Mouse (Mus musculus) limb, embryonic 14.5 days (tissue): Measurements from ENCODE around the gene Mob3b. TPM values are rescaled to one million over a fixed set of nuclear protein-coding genes. Genes with fewer than 3 reads are reported as not detected.

ENCODE experiments used
- ATAC-seq: fragments of 200-750 bp; cut with Nextera tagmentation; 2 replicates; pipeline ENCODE4 v1.8.0; 2017; ENCODE audit warnings: low read depth, moderate number of reproducible peaks, moderate TSS enrichment; ENCODE audit not compliant: low FRiP score
- DNase-seq: peaks from one replicate; pipeline ENCODE4 v3.0.0-alpha.2; 2015; ENCODE audit warnings: low spot score
- H3K27ac ChIP-seq: fragments of 300-500 bp; sonication (generic); replicated peaks from 2 replicates; pipeline ENCODE4 v1.5.1; 2014; ENCODE audit warnings: low read depth, mild to moderate bottlenecking, low read length, moderate library complexity, mixed read lengths
- H3K27me3 ChIP-seq: fragments of 300-500 bp; sonication (generic); 2 replicates; pipeline ENCODE4 v1.6.1; 2014; ENCODE audit warnings: low read length, mixed read lengths; ENCODE audit not compliant: control insufficient read depth, insufficient read depth
- H3K36me3 ChIP-seq: fragments of 300-500 bp; sonication (generic); 2 replicates; pipeline ENCODE4 v1.6.1; 2014; ENCODE audit warnings: mild to moderate bottlenecking, low read length, moderate library complexity, mixed read lengths; ENCODE audit not compliant: control insufficient read depth, insufficient read depth
- H3K4me1 ChIP-seq: fragments of 300-500 bp; sonication (generic); 2 replicates; pipeline ENCODE4 v1.6.1; 2014; ENCODE audit warnings: antibody characterized with exemption, low read length, mixed read lengths; ENCODE audit not compliant: control insufficient read depth, insufficient read depth
- H3K4me2 ChIP-seq: fragments of 300-500 bp; sonication (generic); replicated peaks from 2 replicates; pipeline ENCODE4 v1.6.1; 2014; ENCODE audit warnings: low read depth, mild to moderate bottlenecking, low read length, moderate library complexity; ENCODE audit not compliant: severe bottlenecking
- H3K4me3 ChIP-seq: fragments of 300-500 bp; sonication (generic); replicated peaks from 2 replicates; pipeline ENCODE4 v1.5.1; 2014; ENCODE audit warnings: low read length
- H3K9ac ChIP-seq: fragments of 300-500 bp; sonication (generic); 2 replicates; pipeline ENCODE4 v1.6.1; 2014; ENCODE audit warnings: mild to moderate bottlenecking, low read depth, low read length, moderate library complexity; ENCODE audit not compliant: severe bottlenecking
- H3K9me3 ChIP-seq: fragments of 300-500 bp; sonication (generic); 2 replicates; pipeline ENCODE4 v1.6.1; 2016; ENCODE audit warnings: low read length; ENCODE audit not compliant: control insufficient read depth
- POLR2A ChIP-seq: fragments of 200-500 bp; IDR thresholded peaks from 2 replicates; pipeline ENCODE4 v1.8.0; 2012; ENCODE audit warnings: inconsistent platforms, mild to moderate bottlenecking, moderate library complexity, borderline replicate concordance; ENCODE audit not compliant: insufficient read depth, insufficient read length; ENCODE audit errors: extremely low read depth
- whole genome bisulfite sequencing: fragments of 180-500 bp; shearing (Covaris S2); extraction: QIAGEN DNeasy Blood & Tissue Kit; methylation state at CpG from one replicate; pipeline ENCODE4 v1.1.7; 2014; 5-methylcytosine and 5-hydroxymethylcytosine counted together
- polyA plus RNA-seq, 2 experiments: library from polyadenylated mRNA; depleted of rRNA in 1 of 2; stranded (reverse) in 1 of 2; unstranded in 1 of 2; fragments of >200 nt; fragmentation: Nextera tagmentation in 1 of 2; extraction: Ambion mirVana in 1 of 2; gene quantifications; 2 replicates each; pipeline versions ENCODE4 v1.2.1 to v1.2.3; 2012 to 2014

Gene Mob3b
- polyA plus RNA-seq, 2 experiments = 3.3 to 7.8 TPM

DNA sequence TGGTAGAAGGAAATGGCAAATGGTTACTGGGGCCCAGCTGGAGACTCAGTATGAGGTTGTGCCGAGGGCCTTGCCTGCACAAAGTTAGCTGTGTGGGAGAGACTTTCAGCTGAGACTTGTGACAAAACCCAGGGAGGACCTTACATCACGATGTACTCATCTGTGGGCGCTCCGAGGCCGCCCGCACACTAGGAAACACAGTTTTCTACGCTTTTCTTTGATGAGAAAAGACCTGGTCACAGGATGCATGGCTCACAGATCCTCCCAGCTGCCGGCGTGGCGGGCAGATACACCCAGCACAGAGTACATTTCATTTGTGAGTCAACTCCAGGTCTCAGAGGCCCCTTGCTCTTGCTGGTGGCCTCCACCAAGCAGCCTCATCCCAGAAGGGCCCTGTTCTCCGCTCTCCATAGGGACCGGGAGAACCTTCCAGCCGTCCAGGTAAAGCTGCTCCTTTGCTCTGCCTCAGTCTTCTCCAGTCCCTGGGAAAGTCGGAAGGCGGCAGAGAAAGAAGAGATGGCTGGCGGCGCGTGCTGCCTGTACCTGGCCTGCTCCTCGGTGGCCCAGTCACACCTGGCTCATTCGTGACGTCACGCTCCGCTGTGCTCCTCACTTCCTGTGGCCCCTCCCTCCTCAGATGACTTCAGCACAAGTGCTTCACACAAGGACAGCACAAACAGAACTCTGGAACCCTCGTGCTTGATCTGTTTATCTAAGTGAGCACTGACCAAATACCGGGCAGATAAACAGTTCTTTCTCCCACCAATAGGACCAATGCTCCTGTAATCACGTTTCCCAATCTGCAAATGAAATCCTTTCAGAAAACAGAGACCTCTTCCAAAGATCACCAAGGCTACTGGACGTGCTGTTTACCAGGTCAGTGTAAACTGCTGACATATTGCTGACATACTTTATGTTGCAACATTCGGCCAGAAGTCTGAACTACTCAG lies 60.8 kb downstream of the Mob3b start:
- no peak overlapping the region for H3K4me2 ChIP-seq
- ATAC-seq (no peak), DNase-seq (no peak)
- H3K27me3 ChIP-seq = no peaks in the 10 kb centered on the region
- no peak overlapping the region for H3K27ac ChIP-seq
- H3K4me3 ChIP-seq = no peak overlapping the region
- no peaks in the 10 kb centered on the region for H3K9me3 ChIP-seq
- no peak for TF ChIP-seq POLR2A
- H3K36me3 ChIP-seq = no peaks in the 10 kb centered on the region
- peaks cover 19% of the 10 kb centered on the region for H3K4me1 ChIP-seq
- no peak overlapping the region for H3K9ac ChIP-seq
- WGBS = 83% methylated on average over 28 of the region's 28 CpGs

DNA sequence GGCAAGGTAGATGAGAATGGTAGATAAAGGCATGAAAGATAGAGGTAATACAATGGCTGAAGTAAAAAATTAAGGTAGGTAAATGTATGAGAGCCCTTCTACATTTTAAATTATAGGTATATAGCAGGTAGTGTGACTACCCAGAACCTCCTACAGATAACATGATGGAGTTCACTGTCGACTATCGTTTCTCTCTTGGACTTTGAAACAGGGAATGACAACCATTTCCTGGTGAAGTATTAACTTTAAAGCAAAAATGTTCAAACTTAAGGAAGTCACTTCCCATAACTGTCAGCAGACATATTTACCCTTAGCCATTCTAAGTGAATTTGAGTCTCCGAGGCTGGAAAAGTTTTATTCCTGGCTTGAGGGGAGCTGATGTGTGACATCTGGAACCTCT lies 64.8 kb downstream of the Mob3b start:
- Histone ChIP-seq H3K4me3 (no peak overlapping the region), H3K9me3 (no peaks in the 10 kb centered on the region)
- no peak for DNase-seq

DNA sequence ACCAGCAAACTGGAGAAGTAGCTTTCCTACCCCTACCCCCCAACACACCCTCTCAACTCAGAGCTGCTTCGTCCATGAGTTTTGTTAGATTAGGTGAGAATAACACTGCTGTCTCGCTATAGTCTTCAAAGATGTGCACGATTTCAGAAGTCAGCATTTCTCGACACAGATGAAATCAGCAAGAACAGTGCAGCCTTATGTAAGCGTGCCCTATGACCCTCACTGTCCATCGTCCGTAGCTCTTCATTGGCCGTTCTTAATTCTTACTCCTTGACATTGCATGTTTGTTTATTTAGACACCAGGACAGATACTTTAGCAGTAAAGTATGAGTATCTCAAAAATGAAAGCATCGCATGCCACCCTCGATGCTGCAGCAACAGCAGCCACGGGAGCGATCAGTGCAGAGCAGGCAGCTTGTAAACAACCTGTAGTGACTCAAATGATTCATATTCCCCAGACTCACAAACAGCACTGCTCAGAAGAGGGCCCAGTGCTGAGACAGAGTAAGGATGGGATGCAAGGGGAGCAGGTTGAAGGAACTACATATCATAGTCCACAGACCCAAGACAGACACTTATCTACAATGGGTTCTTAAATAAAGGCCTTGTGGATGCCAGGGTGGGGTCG lies 66.0 kb downstream of the Mob3b start:
- Histone ChIP-seq H3K4me2 (no peak overlapping the region), H3K9ac (no peak overlapping the region), H3K4me1 (peaks cover 6% of the 10 kb centered on the region; the same call in 1 of the 2 replicates), H3K9me3 (no peaks in the 10 kb centered on the region), H3K27ac (no peak overlapping the region), H3K4me3 (no peak overlapping the region), H3K36me3 (no peaks in the 10 kb centered on the region), H3K27me3 (no peaks in the 10 kb centered on the region)
- TF ChIP-seq POLR2A = no peak
- DNase-seq (no peak), ATAC-seq (no peak)
- WGBS = 90% methylated on average over 13 of the region's 13 CpGs

More for the DNA sequence above, 64.8 kb downstream of the Mob3b start:
- ATAC-seq = no peak
- Histone ChIP-seq H3K36me3 (no peaks in the 10 kb centered on the region), H3K27me3 (no peaks in the 10 kb centered on the region), H3K4me2 (no peak overlapping the region), H3K9ac (no peak overlapping the region), H3K27ac (no peak overlapping the region), H3K4me1 (0 out of 2 replicates have a peak, but pooled peaks cover 4% of the 10 kb centered on the region)
- TF ChIP-seq POLR2A = no peak
- WGBS = 63% methylated on average over 3 of the region's 3 CpGs

DNA sequence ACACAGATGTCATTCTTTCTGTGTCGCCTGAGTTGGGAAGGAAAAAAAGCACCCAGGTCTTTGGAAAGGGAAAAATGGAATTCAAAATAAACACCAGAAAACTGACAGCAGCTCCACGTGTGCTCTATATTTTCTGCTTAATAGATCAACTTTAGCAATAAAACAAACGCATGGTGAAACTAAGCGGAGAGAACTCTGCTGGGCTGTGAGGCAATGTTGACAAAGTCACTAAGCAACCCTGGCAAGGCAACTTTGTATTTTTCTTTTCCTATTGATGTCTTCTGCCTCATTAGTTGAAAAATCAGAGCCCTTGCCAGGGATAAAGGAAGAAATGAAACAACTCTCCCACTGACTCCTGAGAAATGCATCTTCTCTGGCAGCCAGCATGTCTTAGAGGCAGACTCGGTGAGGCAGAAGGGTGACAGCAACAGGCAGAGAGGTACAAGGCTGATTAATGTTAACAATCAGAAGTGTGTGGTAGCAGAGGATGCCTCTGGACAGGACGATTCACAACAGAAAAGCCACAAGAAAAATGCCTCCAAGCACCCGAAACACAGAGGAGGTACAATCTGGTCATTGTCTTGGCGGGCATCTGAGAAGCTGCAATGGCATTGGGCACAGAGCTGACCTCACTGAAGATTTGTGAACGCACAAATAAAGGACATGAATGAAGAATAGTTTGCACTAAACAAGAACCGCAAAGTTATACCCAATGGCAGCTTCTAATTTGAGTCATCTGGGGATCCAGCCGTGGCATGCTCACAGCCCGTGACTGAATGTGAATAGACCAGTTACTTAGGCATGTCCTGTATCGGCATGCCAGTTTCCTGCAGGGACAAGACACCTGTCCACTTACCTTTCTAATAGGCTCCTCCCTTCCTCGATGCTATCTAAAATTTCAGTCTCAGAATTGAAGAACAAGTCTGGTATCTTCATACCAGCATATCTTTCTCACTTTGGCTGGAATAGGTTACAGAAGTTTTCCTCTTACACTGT lies 67.7 kb downstream of the Mob3b start:
- TF ChIP-seq POLR2A = no peak
- ATAC-seq (no peak), DNase-seq (no peak)
- Histone ChIP-seq H3K9ac (no peak overlapping the region), H3K27ac (no peak overlapping the region), H3K4me2 (no peak overlapping the region), H3K36me3 (no peaks in the 10 kb centered on the region), H3K27me3 (no peaks in the 10 kb centered on the region), H3K4me1 (peaks cover 8% of the 10 kb centered on the region), H3K4me3 (no peak overlapping the region), H3K9me3 (no peaks in the 10 kb centered on the region)
- 72% methylated on average over 14 of the region's 14 CpGs for WGBS
